Mouse (Mus musculus): ENCODE measurements at regions not wholly inside any gene's neighbourhood (a gene's known extent, or its start where the extent isn't known, plus 50 kb on each side); places are given as distances from the start of the nearest gene placed in this dataset.

DNA sequence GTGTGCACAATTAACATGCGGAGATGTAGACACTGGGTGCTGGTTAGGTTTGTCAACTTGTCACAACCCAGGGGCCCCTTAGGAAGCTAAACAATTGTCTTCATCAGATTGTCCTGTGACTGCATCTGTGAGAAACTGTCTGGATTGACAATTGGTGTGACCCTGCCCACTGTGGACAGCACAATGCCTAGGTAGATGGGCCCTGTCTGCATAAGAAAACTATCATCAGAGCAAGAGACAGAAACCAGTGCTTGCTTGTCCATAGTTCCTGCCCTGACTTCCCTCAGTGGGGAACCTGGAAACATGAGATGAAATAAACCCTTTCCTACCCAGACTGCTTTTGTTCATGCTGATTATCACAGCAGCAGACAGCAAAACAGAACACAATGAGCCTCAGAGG, 63.5 kb upstream of the Tyw5 start:
- DNase-seq (ENCODE audit: low spot score) = no peak
- Histone ChIP-seq H3K4me3 (no peak overlapping the region), H3K9me3 (no peaks in the 10 kb centered on the region), H3K4me1 (no peaks in the 10 kb centered on the region), H3K36me3 (replicated peaks) (no peaks in the 10 kb centered on the region), H3K27ac (replicated peaks) (no peak overlapping the region), H3K27me3 (replicated peaks; ENCODE audit: low read depth, poor library complexity, severe bottlenecking) (no peaks in the 10 kb centered on the region)
- 91% methylated on average over 1 of the region's 1 CpGs for WGBS

DNA sequence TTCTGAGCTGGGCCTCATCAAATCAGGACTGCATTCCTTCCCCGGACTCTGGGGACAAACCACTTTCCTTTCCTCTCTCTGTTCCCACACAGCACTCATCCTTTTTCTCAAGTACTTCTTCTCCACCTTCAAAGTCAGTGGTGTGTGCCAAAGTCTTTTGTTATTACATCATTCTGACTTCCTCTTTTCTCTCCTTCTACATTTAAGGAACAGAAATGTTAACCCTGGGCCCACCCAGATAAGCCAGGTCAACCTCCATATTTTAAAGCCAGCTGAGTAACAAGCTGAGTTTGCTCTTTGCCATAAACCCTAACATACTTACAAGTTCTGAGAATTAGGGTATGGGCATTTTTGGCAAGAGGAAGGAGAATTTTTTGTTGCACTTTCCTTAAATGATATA, 65.3 kb upstream of the Tyw5 start:
- no peak overlapping the region for H3K27ac ChIP-seq (replicated peaks)
- WGBS = 81% methylated on average over 1 of the region's 1 CpGs
- H3K27me3 ChIP-seq (replicated peaks; ENCODE audit: low read depth, poor library complexity, severe bottlenecking) = no peaks in the 10 kb centered on the region
- H3K9me3 ChIP-seq = no peaks in the 10 kb centered on the region
- H3K36me3 ChIP-seq (replicated peaks) = no peaks in the 10 kb centered on the region
- peaks cover 4% of the 10 kb centered on the region; the same call in 1 of the 2 replicates for H3K4me1 ChIP-seq
- no peak for DNase-seq (ENCODE audit: low spot score)
- H3K4me3 ChIP-seq = no peak overlapping the region

DNA sequence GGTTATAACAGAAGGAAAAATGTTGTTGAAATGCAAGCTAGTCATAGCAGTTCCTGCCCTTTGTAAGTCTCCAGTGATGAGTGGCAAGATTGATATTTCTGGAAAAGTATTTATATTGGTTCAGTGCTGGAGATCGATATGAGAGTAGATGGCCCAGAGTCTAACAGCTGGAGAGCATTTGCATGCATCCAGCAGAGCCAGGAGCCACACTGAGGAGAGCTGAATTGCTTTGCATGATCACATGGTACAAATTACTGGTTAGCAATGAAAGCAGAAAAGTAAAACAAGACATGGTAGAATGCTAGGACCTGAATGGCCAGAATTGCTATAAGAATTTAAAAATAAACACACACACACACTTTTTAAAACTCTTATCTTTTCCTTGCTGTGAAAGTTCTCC, 70.8 kb upstream of the Tyw5 start:
- peak; percentile 26 for DNase-seq (ENCODE audit: low spot score)
- Histone ChIP-seq H3K4me3 (no peak overlapping the region), H3K27ac (replicated peaks) (no peak overlapping the region)

DNA sequence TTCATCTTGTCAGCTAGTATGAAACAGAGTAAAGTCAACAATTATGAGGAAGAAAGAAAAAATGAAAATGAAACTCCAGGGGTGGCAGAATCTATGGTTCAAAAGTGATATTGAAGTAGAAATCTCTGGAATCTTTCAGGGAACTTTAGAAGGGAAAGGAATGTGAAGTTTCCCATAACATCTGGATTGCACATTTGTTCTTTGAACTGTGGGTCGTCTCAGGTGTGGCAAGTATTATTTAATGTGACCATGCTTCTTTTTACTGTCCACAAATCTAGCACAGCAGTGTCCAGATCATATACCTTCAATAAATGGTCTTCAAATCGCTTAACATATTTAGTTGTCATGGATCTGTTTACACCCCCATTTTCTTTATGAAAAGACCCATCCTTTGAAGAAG, 71.2 kb upstream of the Tyw5 start:
- WGBS = 60% methylated on average over 2 of the region's 2 CpGs
- Histone ChIP-seq H3K4me1 (peaks cover 27% of the 10 kb centered on the region), H3K4me3 (no peak overlapping the region), H3K27me3 (replicated peaks; ENCODE audit: low read depth, poor library complexity, severe bottlenecking) (no peaks in the 10 kb centered on the region), H3K27ac (replicated peaks) (no peak overlapping the region), H3K9me3 (no peaks in the 10 kb centered on the region), H3K36me3 (replicated peaks) (no peaks in the 10 kb centered on the region)
- DNase-seq (ENCODE audit: low spot score) = no peak

More for the DNA sequence above, 70.8 kb upstream of the Tyw5 start:
- H3K9me3 ChIP-seq = no peaks in the 10 kb centered on the region
- no peaks in the 10 kb centered on the region for H3K27me3 ChIP-seq (replicated peaks; ENCODE audit: low read depth, poor library complexity, severe bottlenecking)
- no peaks in the 10 kb centered on the region for H3K36me3 ChIP-seq (replicated peaks)
- 44% methylated on average over 1 of the region's 1 CpGs for WGBS
- H3K4me1 ChIP-seq = peaks cover 27% of the 10 kb centered on the region

DNA sequence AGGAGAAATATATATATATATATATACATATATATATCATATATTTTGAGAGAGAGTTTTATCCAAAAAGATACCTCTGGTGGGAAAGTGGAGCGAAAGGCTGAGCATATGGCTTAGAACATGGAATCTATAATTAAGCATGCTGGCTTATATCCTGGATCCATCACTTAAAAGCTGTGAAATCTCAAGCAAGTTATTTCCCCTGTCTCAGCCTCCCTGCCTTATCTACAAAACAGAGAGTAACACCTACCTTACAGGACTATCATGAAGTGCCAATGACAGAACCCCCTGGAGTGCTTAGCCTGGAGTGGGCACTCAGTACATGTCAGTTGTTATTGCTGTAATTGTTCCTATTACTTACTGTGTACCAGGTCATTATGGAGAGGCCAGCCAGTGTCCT, 71.9 kb upstream of the Tyw5 start:
- Histone ChIP-seq H3K27me3 (replicated peaks; ENCODE audit: low read depth, poor library complexity, severe bottlenecking) (no peaks in the 10 kb centered on the region), H3K4me3 (no peak overlapping the region), H3K27ac (replicated peaks) (no peak overlapping the region), H3K36me3 (replicated peaks) (no peaks in the 10 kb centered on the region), H3K9me3 (no peaks in the 10 kb centered on the region), H3K4me1 (peaks cover 27% of the 10 kb centered on the region)
- WGBS = 89% methylated on average over 1 of the region's 1 CpGs
- peak; percentile 11 for DNase-seq (ENCODE audit: low spot score)

DNA sequence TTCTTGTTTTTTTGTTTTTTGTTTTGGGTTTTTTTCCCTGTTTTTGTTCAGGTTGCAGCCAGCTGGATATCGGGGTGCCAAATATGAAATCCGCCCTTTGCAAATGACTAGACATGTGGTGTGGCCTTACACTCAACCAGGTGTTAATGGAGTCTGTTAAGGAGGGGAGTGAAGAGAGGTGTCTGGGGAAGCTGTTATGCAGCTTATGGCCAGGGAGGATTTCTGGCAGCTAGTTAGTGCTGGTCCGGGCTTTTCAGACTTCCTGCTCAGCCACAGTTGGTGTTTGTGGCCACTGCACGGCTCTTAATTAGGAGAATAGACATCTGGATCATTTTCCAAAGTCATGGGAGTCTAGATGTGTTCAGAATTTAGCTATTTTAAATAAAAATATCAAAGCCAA, 72.7 kb upstream of the Tyw5 start:
- Histone ChIP-seq H3K4me3 (no peak overlapping the region), H3K36me3 (replicated peaks) (no peaks in the 10 kb centered on the region), H3K27me3 (replicated peaks; ENCODE audit: low read depth, poor library complexity, severe bottlenecking) (no peaks in the 10 kb centered on the region), H3K9me3 (no peaks in the 10 kb centered on the region), H3K4me1 (peaks cover 27% of the 10 kb centered on the region), H3K27ac (replicated peaks) (no peak overlapping the region)
- WGBS = 61% methylated on average over 4 of the region's 4 CpGs
- no peak for DNase-seq (ENCODE audit: low spot score)

DNA sequence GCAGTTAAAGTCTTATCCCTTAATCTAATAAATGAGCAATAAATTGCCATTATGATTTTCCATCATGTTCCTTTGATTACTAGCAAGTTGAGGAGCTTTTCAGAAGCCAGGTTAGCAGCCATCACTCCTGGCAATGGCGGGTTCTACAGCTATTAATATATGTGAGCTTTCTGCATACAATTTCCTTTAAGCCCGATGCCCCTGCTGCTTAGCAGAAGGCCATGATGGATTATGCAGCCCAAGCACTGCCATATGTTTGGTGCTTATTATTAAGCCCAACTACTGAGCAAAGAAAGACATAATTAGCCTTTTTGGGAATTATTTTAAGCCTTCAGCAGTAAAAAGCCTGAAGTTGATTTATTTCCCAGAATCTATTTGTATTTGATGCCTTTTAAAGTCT, 82.3 kb upstream of the Tyw5 start:
- H3K9me3 ChIP-seq = no peaks in the 10 kb centered on the region
- H3K4me1 ChIP-seq = peaks cover 15% of the 10 kb centered on the region; the same call in 1 of the 2 replicates
- H3K36me3 ChIP-seq (replicated peaks) = no peaks in the 10 kb centered on the region
- H3K27me3 ChIP-seq (replicated peaks; ENCODE audit: low read depth, poor library complexity, severe bottlenecking) = no peaks in the 10 kb centered on the region
- DNase-seq (ENCODE audit: low spot score) = no peak
- H3K4me3 ChIP-seq = no peak overlapping the region
- WGBS = 81% methylated on average over 2 of the region's 2 CpGs
- no peak overlapping the region for H3K27ac ChIP-seq (replicated peaks)

DNA sequence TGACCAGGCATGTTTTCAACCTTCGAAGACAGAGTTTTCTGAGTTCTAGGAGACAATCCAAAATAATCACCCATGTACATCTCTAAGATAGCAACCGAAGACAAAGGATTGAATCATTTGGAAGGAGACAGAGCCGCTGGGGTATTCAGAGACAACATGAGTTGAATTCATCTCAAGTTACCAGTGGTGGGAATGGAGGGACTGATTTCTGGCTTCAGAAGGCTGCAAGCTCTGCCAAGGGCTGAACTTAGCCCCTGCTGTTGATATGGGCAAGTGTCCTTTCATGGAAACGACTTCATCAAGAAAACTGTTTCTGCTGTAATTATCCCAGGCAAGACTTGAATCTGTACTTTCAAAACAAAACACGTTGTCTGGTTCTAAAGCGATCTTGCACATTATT, 82.7 kb upstream of the Tyw5 start:
- Histone ChIP-seq H3K36me3 (replicated peaks) (no peaks in the 10 kb centered on the region), H3K27ac (replicated peaks) (no peak overlapping the region), H3K4me1 (peaks cover 15% of the 10 kb centered on the region; the same call in 1 of the 2 replicates), H3K27me3 (replicated peaks; ENCODE audit: low read depth, poor library complexity, severe bottlenecking) (no peaks in the 10 kb centered on the region), H3K4me3 (no peak overlapping the region), H3K9me3 (no peaks in the 10 kb centered on the region)
- no peak for DNase-seq (ENCODE audit: low spot score)
- WGBS = 81% methylated on average over 6 of the region's 6 CpGs

DNA sequence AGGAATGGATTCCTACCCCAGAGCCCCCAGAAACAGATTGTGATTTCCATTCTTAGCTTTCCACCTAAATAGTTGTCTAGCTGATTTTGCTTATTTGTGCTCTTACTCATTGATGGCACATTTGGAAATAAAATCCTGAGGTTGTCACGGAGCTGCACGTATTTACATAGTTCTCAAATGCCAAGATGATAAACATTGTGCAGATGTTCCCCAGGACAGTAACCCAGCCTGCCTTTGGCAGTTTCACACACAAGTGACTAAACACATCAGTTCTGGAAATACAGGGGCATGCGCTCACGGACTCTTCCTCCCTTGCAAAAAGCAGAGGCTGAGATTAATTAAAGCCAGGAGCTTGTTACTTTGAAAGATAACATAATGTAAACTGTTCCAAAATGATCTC, 83.1 kb upstream of the Tyw5 start:
- Histone ChIP-seq H3K4me3 (no peak overlapping the region), H3K9me3 (no peaks in the 10 kb centered on the region), H3K27ac (replicated peaks) (no peak overlapping the region), H3K4me1 (peaks cover 11% of the 10 kb centered on the region; the same call in 1 of the 2 replicates), H3K27me3 (replicated peaks; ENCODE audit: low read depth, poor library complexity, severe bottlenecking) (no peaks in the 10 kb centered on the region), H3K36me3 (replicated peaks) (no peaks in the 10 kb centered on the region)
- 63% methylated on average over 4 of the region's 4 CpGs for WGBS
- no peak for DNase-seq (ENCODE audit: low spot score)

DNA sequence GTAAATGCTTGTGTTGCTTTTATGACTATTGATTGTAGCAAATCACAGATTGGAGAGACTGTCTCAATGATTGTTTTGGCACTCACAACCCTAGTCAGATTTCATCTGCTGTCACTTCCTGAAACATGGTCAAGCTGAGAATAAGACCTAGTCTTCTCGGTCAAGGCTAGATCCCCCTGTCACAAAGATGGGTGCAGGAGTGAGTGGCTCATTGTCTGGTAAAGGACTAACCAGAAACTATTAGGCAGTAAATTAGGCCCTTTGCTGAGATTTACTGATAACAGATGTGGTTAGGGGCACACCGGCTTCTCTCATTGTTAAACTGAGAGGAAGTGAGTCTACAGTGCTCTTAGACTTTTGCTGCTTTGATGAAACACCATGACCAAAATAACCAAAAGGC, 85.8 kb upstream of the Tyw5 start:
- no peak overlapping the region for H3K27ac ChIP-seq (replicated peaks)
- H3K4me3 ChIP-seq = no peak overlapping the region
- H3K4me1 ChIP-seq = 0 out of 2 replicates have a peak, but pooled peaks cover 5% of the 10 kb centered on the region
- 49% methylated on average over 2 of the region's 2 CpGs for WGBS
- no peaks in the 10 kb centered on the region for H3K36me3 ChIP-seq (replicated peaks)
- DNase-seq (ENCODE audit: low spot score) = no peak
- H3K9me3 ChIP-seq = no peaks in the 10 kb centered on the region
- H3K27me3 ChIP-seq (replicated peaks; ENCODE audit: low read depth, poor library complexity, severe bottlenecking) = no peaks in the 10 kb centered on the region

DNA sequence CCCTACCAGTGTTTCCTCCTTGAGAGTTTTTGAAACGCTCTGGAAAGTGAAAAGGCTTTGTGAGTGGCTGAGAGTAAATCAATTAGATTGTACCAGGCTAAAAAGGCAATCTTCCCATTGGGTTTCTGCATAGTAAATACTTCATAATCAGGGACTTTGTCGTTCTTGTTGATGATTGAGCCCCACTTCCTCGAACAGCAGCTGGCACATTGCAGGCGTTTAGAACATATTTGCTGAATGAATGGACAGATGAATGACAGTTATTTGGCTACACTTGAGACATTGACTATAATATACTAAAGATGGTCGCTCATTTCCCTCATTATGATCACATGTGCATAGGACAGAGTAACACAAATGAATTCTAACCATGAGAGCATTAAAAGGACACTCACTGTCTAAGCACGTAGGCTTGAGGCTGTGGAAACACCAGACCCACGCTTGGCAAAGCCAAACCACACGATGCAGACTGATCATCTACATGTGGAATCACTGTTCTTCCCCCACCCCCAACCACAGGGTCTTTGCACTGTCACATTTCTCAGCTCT, 90.7 kb upstream of the Tyw5 start:
- H3K36me3 ChIP-seq (replicated peaks) = no peaks in the 10 kb centered on the region
- no peaks in the 10 kb centered on the region for H3K9me3 ChIP-seq
- H3K4me3 ChIP-seq = no peak overlapping the region
- WGBS = 78% methylated on average over 8 of the region's 8 CpGs
- no peak for DNase-seq (ENCODE audit: low spot score)
- H3K27ac ChIP-seq (replicated peaks) = no peak overlapping the region
- no peaks in the 10 kb centered on the region for H3K4me1 ChIP-seq
- no peaks in the 10 kb centered on the region for H3K27me3 ChIP-seq (replicated peaks; ENCODE audit: low read depth, poor library complexity, severe bottlenecking)

DNA sequence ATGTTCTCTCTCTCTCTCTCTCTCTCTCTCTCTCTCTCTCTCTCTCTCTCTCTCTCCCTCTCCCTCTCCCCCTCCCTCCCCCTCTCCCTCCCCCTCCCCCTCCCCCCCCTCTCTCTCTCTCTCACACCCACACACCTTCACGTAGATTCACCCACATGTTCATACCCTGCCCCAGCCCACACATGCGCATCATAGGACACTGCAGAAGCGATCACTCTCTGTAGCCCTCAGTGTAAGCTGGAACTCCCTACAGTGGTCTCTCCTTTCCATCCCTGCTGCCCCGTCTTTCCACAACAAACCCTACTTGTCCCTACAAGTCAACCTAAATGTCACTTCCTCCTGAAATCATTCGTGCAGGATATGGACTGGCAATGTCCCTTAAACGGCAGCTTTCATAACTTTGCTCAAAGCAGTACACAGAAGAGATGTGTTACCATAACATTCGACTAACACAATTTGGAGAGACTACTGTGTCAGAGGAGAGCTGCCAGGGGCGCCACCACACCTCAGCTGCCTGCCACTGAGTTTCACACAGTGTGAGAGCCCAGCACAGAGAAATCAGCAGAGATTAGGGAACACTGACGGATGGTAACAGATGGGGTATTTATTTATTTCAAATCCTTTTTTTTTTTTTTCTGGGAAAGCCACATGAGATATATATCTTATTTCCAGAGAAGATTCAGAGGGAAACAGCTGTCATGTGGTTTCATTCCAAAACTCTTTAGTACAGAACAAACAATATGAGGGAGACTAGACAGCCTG, 103.6 kb upstream of the Tyw5 start:
- Histone ChIP-seq H3K36me3 (replicated peaks) (no peaks in the 10 kb centered on the region), H3K9me3 (no peaks in the 10 kb centered on the region), H3K27ac (replicated peaks) (no peak overlapping the region), H3K27me3 (replicated peaks; ENCODE audit: low read depth, poor library complexity, severe bottlenecking) (no peaks in the 10 kb centered on the region), H3K4me1 (no peaks in the 10 kb centered on the region), H3K4me3 (no peak overlapping the region)
- 79% methylated on average over 9 of the region's 9 CpGs for WGBS
- DNase-seq (ENCODE audit: low spot score) = no peak

DNA sequence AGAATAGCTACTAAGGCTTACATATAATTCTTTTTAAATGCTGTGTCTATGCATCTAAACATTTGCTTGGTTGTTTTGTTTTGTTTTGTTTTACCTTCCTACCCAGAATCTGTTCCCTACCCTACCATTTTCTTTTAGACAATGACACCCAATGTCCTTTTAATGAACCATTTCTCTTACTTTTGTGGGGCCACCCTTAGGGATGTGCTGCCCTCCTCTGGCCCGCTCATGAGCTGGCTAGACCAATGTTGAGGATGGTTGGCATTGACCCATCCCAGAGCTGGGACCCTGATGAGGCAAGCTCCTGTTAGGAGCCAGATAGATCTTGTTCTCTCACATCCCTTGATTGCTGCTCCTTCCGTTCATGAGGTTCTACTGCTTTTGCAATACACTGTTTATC, 105.0 kb upstream of the Tyw5 start:
- Histone ChIP-seq H3K9me3 (no peaks in the 10 kb centered on the region), H3K27ac (replicated peaks) (no peak overlapping the region), H3K4me3 (no peak overlapping the region), H3K27me3 (replicated peaks; ENCODE audit: low read depth, poor library complexity, severe bottlenecking) (no peaks in the 10 kb centered on the region), H3K36me3 (replicated peaks) (no peaks in the 10 kb centered on the region), H3K4me1 (no peaks in the 10 kb centered on the region)
- WGBS = 93% methylated on average over 2 of the region's 2 CpGs
- DNase-seq (ENCODE audit: low spot score) = no peak
